Mouse (Mus musculus): Measurements from ENCODE around the gene Lkaaear1. TPM values are rescaled to one million over a fixed set of nuclear protein-coding genes. Genes with fewer than 3 reads are reported as not detected.

Gene Lkaaear1
- polyA plus RNA-seq, 1 experiment from 2014 or later, result not detected

Other genes starting within 250 kb of the Lkaaear1 start
- 18.5 and 19.7 TPM in 2 replicates for gene Zbtb46, start 239.0 kb downstream of the Lkaaear1 start, polyA plus RNA-seq (2015; fragmentation: Nextera tagmentation; extraction: Ambion mirVana)
- 0.12 and 0.13 TPM in 2 replicates for gene Abhd16b, start 205.2 kb downstream of the Lkaaear1 start, polyA plus RNA-seq (2015; fragmentation: Nextera tagmentation; extraction: Ambion mirVana)
- 112 and 113 TPM in 2 replicates for gene Tpd52l2, start 201.3 kb downstream of the Lkaaear1 start, polyA plus RNA-seq (2015; fragmentation: Nextera tagmentation; extraction: Ambion mirVana)
- gene Dnajc5, start 178.0 kb downstream of the Lkaaear1 start, polyA plus RNA-seq (2015; fragmentation: Nextera tagmentation; extraction: Ambion mirVana), result 242 and 263 TPM in 2 replicates
- gene Uckl1, start 113.5 kb downstream of the Lkaaear1 start, polyA plus RNA-seq (2015; fragmentation: Nextera tagmentation; extraction: Ambion mirVana), result 65.6 and 66.7 TPM in 2 replicates
- gene Prpf6, start 106.6 kb downstream of the Lkaaear1 start, polyA plus RNA-seq (2015; fragmentation: Nextera tagmentation; extraction: Ambion mirVana), result 58.2 and 61.1 TPM in 2 replicates
- gene Zfp512b, start 105.6 kb downstream of the Lkaaear1 start, polyA plus RNA-seq (2015; fragmentation: Nextera tagmentation; extraction: Ambion mirVana), result 68.1 and 87.0 TPM in 2 replicates
- gene Samd10, start 99.2 kb downstream of the Lkaaear1 start, polyA plus RNA-seq (2015; fragmentation: Nextera tagmentation; extraction: Ambion mirVana), result 164 and 191 TPM in 2 replicates
- 0.20 and 1.3 TPM in 2 replicates for gene Gm29797, start 41.4 kb downstream of the Lkaaear1 start, polyA plus RNA-seq (2015; fragmentation: Nextera tagmentation; extraction: Ambion mirVana)
- 21.0 and 21.6 TPM in 2 replicates for gene Sox18, start 26.8 kb downstream of the Lkaaear1 start, polyA plus RNA-seq (2015; fragmentation: Nextera tagmentation; extraction: Ambion mirVana)
- gene Tcea2, start 18.1 kb downstream of the Lkaaear1 start, polyA plus RNA-seq (2015; fragmentation: Nextera tagmentation; extraction: Ambion mirVana), result 43.2 and 44.9 TPM in 2 replicates
- 66.4 and 68.1 TPM in 2 replicates for gene Rgs19, start 4.5 kb downstream of the Lkaaear1 start, polyA plus RNA-seq (2015; fragmentation: Nextera tagmentation; extraction: Ambion mirVana)
- 72.5 and 87.0 TPM in 2 replicates for gene Oprl1, start 16.6 kb upstream of the Lkaaear1 start, polyA plus RNA-seq (2015; fragmentation: Nextera tagmentation; extraction: Ambion mirVana)
- 11.3 and 15.1 TPM in 2 replicates for gene Myt1, start 64.9 kb upstream of the Lkaaear1 start, polyA plus RNA-seq (2015; fragmentation: Nextera tagmentation; extraction: Ambion mirVana)
- gene Pcmtd2, start 139.4 kb upstream of the Lkaaear1 start, polyA plus RNA-seq (2015; fragmentation: Nextera tagmentation; extraction: Ambion mirVana), result 26.6 and 30.2 TPM in 2 replicates
- 74.2 and 76.2 TPM in 2 replicates for gene Polr3k, start 165.9 kb upstream of the Lkaaear1 start, polyA plus RNA-seq (2015; fragmentation: Nextera tagmentation; extraction: Ambion mirVana)